Mouse (Mus musculus) stomach, postnatal 0 days (tissue): Measurements from ENCODE around the gene Ccndbp1.

Source experiments
- CTCF ChIP-seq: IDR thresholded peaks from 2 replicates; pipeline ENCODE4 v1.5.1; 2016; ENCODE audit warnings: antibody characterized with exemption, low read depth, mild to moderate bottlenecking, moderate library complexity
- EP300 ChIP-seq: optimal IDR thresholded peaks from 2 replicates; pipeline ENCODE3; 2016; ENCODE audit warnings: antibody characterized with exemption

- TF ChIP-seq CTCF: no peak
- no peak for TF ChIP-seq EP300
Observed at GRCm38 (mm10) chr2:121055915-121056314, 47.7 kb downstream of the Ccndbp1 start.
